Mouse (Mus musculus) left cerebral cortex, postnatal 25 days (tissue): ENCODE measurements at regions not wholly inside any gene's neighbourhood (a gene's known extent, or its start where the extent isn't known, plus 50 kb on each side); places are given as distances from the start of the nearest gene placed in this dataset.

Experiments used
- DNase-seq, 2 experiments: peaks; one replicate each; pipeline ENCODE4 v3.0.0; 2022; ENCODE audit warnings: low spot score in 2 of 2, mixed read lengths in 1 of 2
- intact Hi-C: fragments of 180-260 bp; cut with DNase I; formaldehyde crosslinking; loops from one replicate; pipeline ENCODE4 v1.15.1; 2025

GRCm38 (mm10) chr10:6053207-6053606, 131.0 kb upstream of the Rgs17 start:
- DNase-seq: no peak

GRCm38 (mm10) chr10:6043358-6043757, 121.2 kb upstream of the Rgs17 start:
- DNase-seq: no peak
- intact Hi-C loops: no loop called here

More at GRCm38 (mm10) chr10:6053207-6053606, 131.0 kb upstream of the Rgs17 start:
- intact Hi-C loops: no loop called here

GRCm38 (mm10) chr10:6039771-6040170, 117.6 kb upstream of the Rgs17 start:
- intact Hi-C loops: loop anchor here (5.0 to 10.0 kb wide), 5 partner anchors 195 to 1085 kb away; no protein-coding TSS in a partner anchor
- no peak for DNase-seq

- peak; percentile 85 for DNase-seq
- intact Hi-C loops: loop anchor here (2.0 to 10.0 kb wide), 6 partner anchors 191 to 1089 kb away; no protein-coding TSS in a partner anchor
These were observed 113.7 kb upstream of the Rgs17 start for GRCm38 (mm10) chr10:6035792-6036487.

- intact Hi-C loops: loop anchor here (10.0 kb wide), 4 partner anchors 188 to 1092 kb away; no protein-coding TSS in a partner anchor
- DNase-seq: no peak
These were observed 110.3 kb upstream of the Rgs17 start for GRCm38 (mm10) chr10:6032469-6032868.

GRCm38 (mm10) chr10:6027551-6027950, 105.4 kb upstream of the Rgs17 start:
- DNase-seq: no peak
- intact Hi-C loops: no loop called here

- intact Hi-C loops: no loop called here
- DNase-seq: no peak
These were observed 104.1 kb upstream of the Rgs17 start for GRCm38 (mm10) chr10:6026317-6026716.

GRCm38 (mm10) chr10:6022609-6023283, 100.5 kb upstream of the Rgs17 start:
- intact Hi-C loops: no loop called here
- DNase-seq: no peak

- intact Hi-C loops: no loop called here
- no peak for DNase-seq
These were observed 98.9 kb upstream of the Rgs17 start for GRCm38 (mm10) chr10:6020944-6021684.

- intact Hi-C loops: no loop called here
These were observed 91.5 kb upstream of the Rgs17 start for GRCm38 (mm10) chr10:6013743-6014142.

GRCm38 (mm10) chr10:6011541-6011940, 89.3 kb upstream of the Rgs17 start:
- intact Hi-C loops: no loop called here
- DNase-seq: peak; percentile 12 to 45

More at GRCm38 (mm10) chr10:6013743-6014142, 91.5 kb upstream of the Rgs17 start:
- no peak for DNase-seq

- no peak for DNase-seq
- intact Hi-C loops: no loop called here
These were observed 88.8 kb upstream of the Rgs17 start for GRCm38 (mm10) chr10:6011029-6011428.

- DNase-seq: peak in 1 of 2 experiments; percentile 30
- intact Hi-C loops: no loop called here
These were observed 85.2 kb upstream of the Rgs17 start for GRCm38 (mm10) chr10:6007238-6007972.

GRCm38 (mm10) chr10:5981433-5981832, 59.2 kb upstream of the Rgs17 start:
- intact Hi-C loops: no loop called here
- no peak for DNase-seq

- intact Hi-C loops: no loop called here
- no peak for DNase-seq
These were observed 56.3 kb upstream of the Rgs17 start for GRCm38 (mm10) chr10:5978534-5978933.
